Mouse (Mus musculus) mature B cell (primary cell): ENCODE results near the gene Perp.

ENCODE experiments used
- in situ Hi-C: fragments of 300-500 bp; cut with MboI; formaldehyde crosslinking; loops from 2 replicates; pipeline ENCODE4 v1.14.3; 2019

The Perp gene

GRCm38 (mm10) chr10:18844441-18845286 lies at the start of gene Perp:
Gene Perp, plus strand, starts transcription at chr10:18845020.
- in situ Hi-C loops, result no loop called here

- in situ Hi-C loops, result no loop called here
These were observed 33.1 kb upstream of the Perp start for GRCm38 (mm10) chr10:18811751-18812150.

GRCm38 (mm10) chr10:18816560-18816959 lies 28.3 kb upstream of the Perp start:
- in situ Hi-C loops, result no loop called here

GRCm38 (mm10) chr10:18825143-18825542 lies 19.7 kb upstream of the Perp start:
- in situ Hi-C loops, result no loop called here

GRCm38 (mm10) chr10:18826107-18826506 lies 18.7 kb upstream of the Perp start:
- in situ Hi-C loops, result no loop called here

- in situ Hi-C loops, result no loop called here
These were observed 16.9 kb upstream of the Perp start for GRCm38 (mm10) chr10:18827936-18828335.

- in situ Hi-C loops, result no loop called here
These were observed 14.5 kb upstream of the Perp start for GRCm38 (mm10) chr10:18830359-18830758.

GRCm38 (mm10) chr10:18831823-18832222 lies 13.0 kb upstream of the Perp start:
- in situ Hi-C loops, result no loop called here

GRCm38 (mm10) chr10:18834389-18834788 lies 10.4 kb upstream of the Perp start:
- in situ Hi-C loops, result no loop called here

- in situ Hi-C loops, result no loop called here
These were observed 8.9 kb upstream of the Perp start for GRCm38 (mm10) chr10:18835684-18836479.

GRCm38 (mm10) chr10:18839530-18839929 lies 5.3 kb upstream of the Perp start:
- in situ Hi-C loops, result no loop called here

GRCm38 (mm10) chr10:18840736-18841135 lies 4.1 kb upstream of the Perp start:
- in situ Hi-C loops, result no loop called here

GRCm38 (mm10) chr10:18845287-18845662 lies 455 bp downstream of the Perp start:
- in situ Hi-C loops, result no loop called here

- in situ Hi-C loops, result no loop called here
These were observed 891 bp downstream of the Perp start for GRCm38 (mm10) chr10:18845711-18846110.

- in situ Hi-C loops, result no loop called here
These were observed 1.8 kb downstream of the Perp start for GRCm38 (mm10) chr10:18846474-18847264.

- in situ Hi-C loops, result no loop called here
These were observed 5.4 kb downstream of the Perp start for GRCm38 (mm10) chr10:18850177-18850576.

- in situ Hi-C loops, result no loop called here
These were observed 8.6 kb downstream of the Perp start for GRCm38 (mm10) chr10:18853417-18853816.

GRCm38 (mm10) chr10:18857244-18857643 lies 12.4 kb downstream of the Perp start:
- in situ Hi-C loops, result no loop called here

GRCm38 (mm10) chr10:18859632-18860031 lies 14.8 kb downstream of the Perp start:
- in situ Hi-C loops, result no loop called here

- in situ Hi-C loops, result no loop called here
These were observed 15.5 kb downstream of the Perp start for GRCm38 (mm10) chr10:18860119-18860824.

- in situ Hi-C loops, result no loop called here
These were observed 16.0 kb downstream of the Perp start for GRCm38 (mm10) chr10:18860831-18861230.

GRCm38 (mm10) chr10:18861418-18861817 lies 16.6 kb downstream of the Perp start:
- in situ Hi-C loops, result no loop called here
